Mouse (Mus musculus): ENCODE data around the gene Zfp853.

Zfp853 gene

GRCm38 (mm10) chr5:143252039-143252438, 41.4 kb downstream of the Zfp853 start:
- DNase-seq, result no peak

DNA sequence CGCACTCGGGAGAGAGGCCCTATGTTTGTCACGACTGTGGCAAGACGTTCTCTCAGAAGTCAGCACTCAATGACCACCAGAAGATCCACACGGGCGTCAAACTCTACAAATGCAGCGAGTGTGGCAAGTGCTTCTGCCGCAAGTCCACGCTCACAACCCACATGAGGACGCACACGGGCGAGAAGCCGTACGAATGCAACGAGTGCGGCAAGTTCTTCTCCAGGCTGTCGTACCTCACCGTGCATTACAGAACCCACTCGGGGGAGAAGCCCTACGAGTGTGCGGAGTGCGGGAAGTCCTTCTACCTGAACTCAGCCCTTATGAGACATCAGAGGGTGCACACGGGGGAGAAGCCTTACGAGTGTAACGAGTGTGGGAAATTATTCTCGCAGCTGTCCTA, 48.5 kb downstream of the Zfp853 start:
- DNase-seq, result no peak

Measured in thymus, postnatal 14 days (tissue).